Mouse (Mus musculus) c-Kit-positive CD71-negative TER-119-negative erythroid progenitor cells, embryonic 14.5 days (primary cell): ENCODE results near the gene Slc38a2.

Source experiments
- DNase-seq: peaks from one replicate; pipeline ENCODE4 v3.0.0-alpha.2; 2013; ENCODE audit warnings: low read depth

Gene Slc38a2

DNA sequence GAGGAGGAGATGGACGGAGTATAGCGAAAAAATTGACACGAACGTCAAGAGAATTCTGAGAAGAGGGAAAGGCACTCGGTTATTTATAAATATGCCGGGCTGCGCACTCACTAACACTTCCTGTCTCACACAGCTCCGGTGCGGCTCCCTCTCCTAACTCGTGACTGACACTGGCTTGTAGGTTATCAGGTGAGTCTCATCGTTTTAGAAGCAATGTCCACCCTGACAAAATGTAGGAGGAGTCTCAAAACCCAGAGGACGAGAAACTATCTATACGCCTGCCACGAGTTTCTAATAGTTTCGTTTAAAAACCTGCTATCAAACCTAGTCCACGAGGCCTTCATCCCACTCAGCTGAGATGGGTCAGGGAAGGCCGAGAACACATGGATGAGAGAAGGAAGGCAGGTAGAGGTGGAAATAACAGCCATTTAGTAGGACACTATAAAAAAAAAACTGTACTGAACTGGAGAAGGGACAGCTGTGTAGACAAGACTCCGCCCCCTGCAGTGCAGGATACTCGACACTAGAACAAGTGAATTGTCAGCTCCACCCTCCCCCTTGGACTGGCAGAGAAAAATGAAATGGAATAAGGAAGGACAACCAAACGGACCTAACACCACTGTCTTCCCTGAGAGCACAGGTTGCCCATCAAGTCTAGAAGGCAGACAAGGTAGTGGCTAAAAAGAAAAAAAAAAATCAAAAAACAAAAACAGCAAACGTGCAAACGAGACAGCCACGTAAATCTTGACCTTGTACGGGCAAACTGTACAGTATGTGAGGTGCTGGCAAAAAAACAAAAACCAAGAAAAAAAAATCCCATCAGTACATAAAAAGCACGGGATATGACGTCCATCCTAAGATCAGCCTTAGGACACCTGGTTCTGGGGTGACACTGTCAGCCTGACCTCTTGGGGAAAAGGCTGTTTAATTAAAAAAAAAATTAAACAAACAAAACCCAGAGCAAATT lies 3.8 kb downstream of the Slc38a2 start:
- DNase-seq: no peak

DNA sequence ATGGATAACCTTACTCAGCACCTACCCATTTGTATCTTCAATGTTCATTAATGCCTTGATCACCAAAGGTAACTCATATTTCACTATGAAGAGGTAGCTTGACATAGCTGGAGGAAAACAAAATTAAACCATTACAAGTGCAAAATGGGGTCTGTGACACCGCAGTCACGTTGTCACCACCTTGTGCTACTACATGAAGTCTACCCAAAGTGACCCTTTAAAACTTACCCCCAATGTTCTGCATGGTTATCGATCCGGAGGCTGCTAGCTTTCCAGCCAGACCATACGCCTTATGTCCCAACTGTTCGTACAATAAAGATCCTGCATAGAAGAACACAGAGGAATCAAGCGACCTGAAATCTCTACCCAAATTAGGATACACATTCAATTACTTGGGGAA lies 4.5 kb downstream of the Slc38a2 start:
- no peak for DNase-seq

DNA sequence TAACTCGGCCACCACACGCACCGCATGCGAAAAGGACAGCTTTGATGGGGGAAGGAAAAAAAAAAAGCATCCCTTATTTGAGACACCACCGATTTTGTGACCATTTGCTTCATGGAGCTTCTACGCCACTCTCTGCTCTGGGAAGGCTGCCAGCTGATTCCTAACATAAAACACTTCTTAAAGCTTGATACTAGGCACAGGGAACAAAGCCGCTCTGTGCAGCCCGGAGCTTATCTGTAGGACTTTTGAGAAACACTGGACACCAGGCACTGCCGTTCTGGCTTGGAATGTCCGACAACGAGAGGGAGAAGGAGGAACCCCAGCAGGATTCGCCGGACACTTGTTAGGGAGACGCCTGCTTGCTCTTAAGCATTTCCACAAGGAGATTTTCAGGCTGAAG lies 5.8 kb downstream of the Slc38a2 start:
- no peak for DNase-seq

DNA sequence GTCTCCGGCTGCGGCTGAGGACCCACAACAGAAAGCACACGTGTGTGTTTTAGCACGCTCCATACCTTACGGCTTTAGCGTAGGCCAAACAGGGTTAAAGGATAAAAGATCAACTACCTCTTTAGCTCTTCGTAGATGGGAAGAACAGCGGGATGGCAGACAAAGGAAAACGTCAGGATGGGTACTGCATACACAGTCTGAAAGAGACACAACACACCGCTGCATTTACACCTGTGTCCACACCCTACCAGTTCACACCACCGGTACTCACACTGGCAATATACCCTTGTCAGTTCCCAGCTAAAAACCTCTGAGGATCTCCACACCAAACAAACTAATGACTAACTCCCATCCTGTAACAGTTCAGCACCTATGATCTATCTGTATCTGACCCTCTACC lies 7.1 kb downstream of the Slc38a2 start:
- DNase-seq: no peak

DNA sequence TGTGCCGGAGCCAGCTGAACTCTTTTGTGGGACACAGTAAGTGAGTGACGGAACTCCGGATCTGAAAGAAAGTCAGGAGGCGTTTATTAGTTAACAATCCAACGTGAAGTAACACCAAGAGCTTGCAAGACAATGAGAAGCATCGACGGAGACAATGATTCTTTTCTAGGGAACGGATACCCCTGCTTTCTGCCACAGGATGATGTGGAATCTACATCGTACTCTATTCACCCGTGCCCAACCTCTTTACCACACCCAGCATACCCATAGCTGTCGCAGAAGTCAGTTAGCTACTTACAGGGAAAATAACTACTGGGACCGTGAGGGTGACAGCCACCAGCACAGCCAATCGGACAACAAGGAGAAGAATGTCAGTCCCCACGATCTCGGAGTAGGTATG lies 8.1 kb downstream of the Slc38a2 start:
- DNase-seq: no peak

DNA sequence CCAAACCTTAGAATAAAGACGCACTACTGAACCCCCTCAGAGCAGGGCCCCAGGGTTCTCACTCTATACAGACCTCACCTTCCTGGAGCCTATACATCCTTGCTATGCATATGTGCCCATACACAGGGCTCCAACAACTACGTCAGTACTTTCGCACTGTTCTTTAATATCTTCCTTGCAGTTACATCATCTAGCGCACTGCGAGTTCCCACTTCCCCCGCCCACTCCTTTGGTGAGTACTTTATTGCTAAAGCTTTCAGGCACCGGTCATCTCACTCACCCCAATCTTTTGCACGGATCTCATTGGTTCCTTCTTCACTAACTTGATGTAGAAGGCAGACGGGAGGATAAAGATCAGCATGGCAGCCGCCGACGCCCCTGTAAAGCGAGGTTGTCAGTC lies 8.7 kb downstream of the Slc38a2 start:
- DNase-seq: no peak

DNA sequence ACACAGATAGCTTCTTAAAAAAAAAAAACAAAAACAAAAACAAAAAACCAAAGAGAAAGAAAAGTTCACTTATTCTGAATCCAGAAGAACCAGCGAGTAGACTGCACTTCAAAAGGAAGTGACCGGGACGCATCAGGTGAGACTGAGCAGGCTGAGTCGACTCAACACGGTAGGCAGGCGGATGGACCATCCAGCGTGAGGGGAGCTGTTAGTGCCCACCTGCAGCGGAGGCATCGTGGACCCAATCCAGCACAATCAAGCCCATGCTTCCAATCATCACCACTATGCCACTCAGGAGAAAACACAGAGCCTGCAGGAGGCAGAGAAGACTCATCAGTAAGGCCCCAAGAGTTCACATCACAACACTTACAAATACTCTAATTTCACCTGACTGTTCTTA lies 9.6 kb downstream of the Slc38a2 start:
- DNase-seq: no peak

DNA sequence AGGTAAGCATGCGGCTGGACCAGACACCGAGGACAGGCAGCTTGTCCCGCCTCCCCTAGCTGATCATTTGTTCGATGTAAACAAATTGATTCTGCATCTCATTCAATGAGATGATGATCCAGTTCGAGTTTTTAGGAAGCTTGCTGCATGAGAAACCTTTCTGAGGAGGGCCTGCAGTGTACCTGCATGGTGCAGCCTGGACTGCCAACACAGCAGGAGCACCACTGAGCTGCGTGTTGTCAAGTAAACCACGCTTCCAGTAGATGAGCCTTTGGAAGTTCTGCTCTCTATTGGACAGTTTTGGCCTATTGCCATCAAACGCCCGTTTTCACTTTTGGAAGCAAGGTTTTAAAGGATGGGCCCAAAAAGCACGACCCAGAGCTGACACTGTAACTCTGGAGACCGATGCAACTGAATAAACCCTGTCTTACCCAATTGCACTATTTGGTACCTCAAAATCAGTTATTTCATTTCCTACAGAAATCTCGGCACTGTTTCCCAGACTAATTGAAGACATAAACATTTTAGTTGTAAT lies 10.7 kb downstream of the Slc38a2 start:
- no peak for DNase-seq

DNA sequence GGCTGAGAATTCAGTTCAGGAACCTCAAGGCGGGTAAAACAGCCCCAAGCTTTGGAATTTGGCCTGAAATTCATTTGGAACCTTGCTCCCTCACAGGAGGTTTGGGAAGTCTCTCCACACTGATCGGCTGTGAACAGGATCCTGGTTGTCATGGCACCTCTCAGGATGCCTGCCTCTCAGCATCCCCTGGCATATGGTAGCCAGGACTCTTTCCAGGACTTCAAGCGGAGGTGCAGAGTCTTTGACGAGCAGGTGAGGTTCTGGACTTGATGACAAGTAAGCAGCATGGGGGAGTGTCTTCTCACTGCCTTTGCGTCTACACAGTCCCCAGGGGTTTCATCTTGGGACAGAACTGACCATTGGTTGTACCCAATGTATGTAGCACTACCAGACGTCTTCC lies 11.5 kb downstream of the Slc38a2 start:
- no peak for DNase-seq

DNA sequence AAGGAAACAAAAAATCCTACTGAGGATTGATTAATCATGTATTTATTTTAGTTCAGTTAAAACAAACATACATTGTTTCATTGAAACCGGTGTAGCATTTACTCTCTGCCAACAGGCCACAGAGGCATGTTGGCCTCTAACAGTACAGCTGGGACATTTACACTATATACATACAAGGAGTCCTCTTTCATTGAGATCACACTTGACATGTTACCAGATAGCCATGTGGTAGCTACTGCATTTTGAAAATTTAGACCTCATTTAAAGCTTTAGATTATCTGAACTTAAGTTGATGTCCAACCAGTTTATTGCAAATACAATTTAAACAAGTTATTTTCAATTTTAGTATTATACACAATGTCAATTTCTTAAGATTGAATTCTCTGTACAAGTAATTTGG lies 12.2 kb downstream of the Slc38a2 start:
- DNase-seq: no peak

DNA sequence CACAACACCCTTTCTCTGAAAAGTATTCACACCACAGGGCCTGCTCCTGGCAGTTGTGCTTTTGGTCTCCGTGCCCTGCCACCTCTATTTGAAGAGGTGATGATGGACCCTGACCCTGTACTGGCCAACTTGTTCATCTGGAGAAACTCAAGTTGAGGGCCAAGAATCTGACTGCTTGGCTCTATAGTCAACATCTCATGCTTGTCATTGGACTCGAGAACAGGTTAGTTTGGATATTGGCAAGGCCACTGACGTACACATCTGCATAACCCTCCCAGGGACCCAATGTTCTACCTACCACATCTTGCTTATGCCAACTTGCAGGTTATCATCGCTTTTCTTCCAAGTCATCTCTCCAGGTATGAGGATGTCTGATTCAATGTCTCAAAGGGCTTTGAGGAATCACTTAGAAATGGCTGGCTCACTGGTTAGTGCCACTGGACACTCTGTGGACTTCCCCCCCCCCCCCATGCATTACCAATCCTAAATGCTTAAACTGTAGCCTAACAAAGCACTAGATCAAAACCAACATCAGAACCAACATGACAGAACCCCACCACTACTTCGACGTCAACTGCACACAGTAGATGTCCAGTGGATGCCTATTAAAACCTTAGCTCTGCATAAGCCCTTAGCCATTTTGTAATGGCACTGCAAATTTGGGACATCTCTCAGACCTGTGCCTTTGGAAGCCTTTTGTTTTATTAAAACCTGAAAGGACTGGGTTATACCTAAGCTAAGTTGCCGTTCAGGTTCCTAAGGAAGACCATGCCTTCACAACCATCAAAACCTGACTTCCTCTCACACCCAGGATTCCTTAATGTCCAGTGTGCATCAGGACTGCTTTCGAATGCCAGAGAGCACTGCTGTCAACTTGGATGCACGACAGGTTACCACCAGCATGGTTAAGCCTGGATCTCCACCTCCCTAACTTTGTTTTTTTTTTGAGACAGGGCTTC lies 13.1 kb downstream of the Slc38a2 start:
- DNase-seq: no peak

DNA sequence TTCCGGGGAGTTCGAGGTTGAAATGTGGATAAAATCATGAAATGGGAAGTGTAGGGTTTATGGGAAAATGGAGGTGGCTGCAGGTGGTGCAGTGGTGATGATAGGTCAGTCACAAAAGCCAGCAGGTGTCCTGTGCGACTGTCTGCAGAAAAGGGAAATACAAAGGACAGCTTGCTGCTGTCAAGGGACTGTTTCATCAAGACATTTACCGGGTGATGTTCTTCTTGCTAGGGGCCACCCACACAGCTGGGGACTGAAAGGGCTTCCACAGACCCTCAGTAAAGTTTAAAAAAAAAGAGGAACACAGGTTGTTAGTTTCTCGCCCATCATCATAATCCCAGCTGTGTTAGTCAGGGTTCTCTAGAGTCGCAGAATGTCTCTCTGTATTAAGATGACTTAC lies 14.3 kb downstream of the Slc38a2 start:
- DNase-seq: no peak

DNA sequence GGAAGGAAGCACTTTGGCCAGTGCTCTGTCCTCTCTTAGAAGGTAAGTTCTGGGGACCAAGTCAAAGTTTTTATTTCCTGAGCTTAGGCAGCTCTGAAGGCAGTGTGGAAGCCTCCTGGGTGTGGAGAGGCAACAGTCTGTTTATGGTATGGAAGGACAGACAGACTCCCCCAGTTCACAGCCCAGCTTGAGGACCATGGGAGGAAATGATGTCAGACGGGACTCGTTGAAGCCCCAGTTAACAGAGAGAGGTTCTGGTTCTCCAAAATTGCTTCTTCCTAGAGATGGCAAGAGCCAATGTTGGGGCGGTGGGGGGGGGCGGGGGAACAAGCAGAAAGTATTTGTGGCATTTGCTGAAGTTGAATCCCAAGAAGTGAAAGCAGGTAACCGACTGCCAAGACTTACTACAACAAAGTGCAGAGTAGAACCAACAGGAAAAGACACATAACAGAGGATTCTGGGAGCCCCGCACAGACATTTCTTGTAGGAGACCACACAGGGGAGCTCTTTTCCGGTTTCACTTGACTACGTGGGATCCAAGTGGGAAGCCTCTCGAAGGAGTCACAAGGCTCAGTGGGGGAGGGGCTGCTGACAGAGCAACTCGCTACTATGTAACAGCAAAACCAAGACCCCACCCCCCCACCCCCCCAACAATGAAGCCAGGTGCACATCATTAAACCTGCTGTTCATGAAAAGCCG lies 15.2 kb downstream of the Slc38a2 start:
- no peak for DNase-seq

DNA sequence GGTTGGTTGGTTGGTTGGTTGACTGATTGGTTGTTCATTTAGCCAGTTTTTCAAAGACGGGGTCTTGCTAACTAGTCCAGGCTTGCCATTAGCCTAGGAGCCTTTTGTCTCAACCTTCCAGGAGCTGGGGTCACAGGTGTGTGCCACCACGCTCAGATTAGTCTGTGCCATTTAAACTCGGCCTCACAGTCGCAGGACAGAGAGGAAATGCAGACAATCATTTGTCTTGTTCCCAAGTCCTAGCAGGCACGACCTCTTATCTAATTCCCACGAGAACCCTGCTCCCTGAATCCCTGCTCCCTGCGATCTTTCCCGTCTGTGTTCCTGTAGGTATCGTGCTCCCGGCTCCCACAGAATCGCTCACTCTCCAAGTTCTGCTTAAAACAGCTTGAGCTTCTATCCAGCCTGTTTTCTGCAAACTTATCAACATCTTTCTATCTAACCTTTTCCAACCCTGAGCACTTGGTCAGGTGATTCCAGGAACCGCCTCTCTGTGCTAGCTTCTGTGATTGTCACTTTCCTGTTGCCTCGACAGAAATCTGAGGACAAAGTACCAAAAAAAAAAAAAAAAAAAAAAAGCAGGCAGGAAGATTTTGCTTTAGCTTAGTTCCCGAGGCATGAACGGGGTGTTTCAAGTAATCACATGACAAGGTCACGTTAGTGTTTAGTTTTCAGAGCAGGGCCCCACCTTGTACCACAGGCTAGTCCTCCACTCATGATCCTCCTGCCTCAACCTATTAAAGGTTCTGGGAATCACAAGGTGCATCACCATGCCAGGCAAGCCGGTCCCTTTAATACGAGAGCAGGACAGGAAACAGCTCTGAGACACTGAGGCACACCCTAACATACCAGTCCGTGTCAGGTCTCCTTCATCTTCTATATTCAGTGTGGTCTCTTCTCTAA lies 20.4 kb downstream of the Slc38a2 start:
- DNase-seq: no peak

DNA sequence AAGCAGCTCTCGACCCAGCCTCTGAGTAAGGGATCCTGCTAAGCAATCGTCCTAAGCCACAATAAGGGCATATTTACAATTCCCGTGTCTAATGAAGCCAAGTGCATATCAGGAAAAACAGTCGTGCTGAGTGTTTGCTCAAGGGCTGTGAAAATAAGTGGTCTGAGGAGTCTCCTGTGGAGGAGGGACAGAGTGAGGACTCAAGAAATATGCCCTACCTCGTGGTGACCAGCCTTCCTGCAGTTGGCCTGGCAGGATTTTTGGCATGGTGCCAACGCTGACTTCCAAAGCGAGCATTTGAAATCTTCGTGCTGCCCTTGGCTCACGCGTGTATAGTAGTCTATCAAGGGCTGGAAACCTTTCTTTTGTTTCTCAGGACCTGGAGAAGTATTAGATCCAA lies 23.0 kb downstream of the Slc38a2 start:
- DNase-seq: no peak

DNA sequence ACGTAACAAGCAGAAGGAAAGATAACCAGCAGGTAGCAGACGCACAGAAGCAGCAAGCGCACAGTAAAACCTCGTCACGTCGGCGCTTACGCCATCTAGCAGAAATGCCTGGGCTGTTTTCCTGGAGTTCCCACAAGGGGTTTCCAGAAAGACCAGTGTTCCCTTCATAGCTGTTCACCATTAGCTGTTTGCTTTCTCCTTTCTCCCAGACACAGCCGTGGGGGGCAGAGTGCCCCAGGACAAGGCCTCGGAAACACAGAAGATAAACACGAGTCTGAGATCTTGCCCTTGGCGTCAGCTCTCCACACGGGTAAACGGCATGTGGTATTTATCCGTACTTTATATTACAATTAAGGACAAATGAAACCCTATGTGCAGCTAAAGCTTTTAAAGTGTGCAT lies 23.8 kb downstream of the Slc38a2 start:
- DNase-seq: no peak

DNA sequence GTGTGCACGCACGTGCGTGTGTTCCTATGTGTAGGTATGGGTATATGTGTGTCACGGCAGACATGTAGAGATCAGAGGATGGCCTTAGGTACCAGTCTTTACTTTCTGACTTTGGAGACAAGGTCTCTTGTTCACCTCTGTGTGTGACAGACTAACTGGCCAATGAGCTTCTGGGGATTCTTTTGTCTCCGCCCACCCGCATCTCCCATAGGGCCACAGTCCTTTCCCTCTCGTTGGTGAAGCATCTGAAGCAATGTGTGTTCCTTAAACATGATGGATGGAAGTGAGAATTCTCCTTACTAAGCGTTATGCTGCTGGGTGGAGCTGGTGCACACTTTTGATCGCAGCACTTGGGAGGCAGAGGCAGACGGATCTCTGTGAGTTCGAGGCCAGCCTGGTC lies 24.5 kb downstream of the Slc38a2 start:
- DNase-seq: no peak

DNA sequence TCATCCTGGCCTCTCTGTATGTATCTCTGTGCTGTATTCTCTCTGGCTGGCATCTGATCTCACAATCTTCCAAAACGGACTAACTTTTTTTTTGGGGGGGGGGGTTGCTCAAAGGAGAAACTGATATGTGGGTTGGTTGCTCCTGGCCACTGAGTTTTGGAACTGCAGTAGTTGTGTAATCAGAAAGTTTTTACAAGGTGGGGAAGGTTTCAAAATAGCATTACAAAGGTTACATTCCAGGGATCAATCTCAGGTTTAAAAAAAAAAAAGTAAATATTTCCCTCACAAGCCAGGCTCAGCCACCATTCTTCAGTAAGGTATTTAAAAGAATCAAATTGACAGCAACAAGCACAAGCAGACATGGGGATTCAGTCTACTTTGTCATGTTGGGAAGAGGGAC lies 25.4 kb downstream of the Slc38a2 start:
- DNase-seq: no peak

DNA sequence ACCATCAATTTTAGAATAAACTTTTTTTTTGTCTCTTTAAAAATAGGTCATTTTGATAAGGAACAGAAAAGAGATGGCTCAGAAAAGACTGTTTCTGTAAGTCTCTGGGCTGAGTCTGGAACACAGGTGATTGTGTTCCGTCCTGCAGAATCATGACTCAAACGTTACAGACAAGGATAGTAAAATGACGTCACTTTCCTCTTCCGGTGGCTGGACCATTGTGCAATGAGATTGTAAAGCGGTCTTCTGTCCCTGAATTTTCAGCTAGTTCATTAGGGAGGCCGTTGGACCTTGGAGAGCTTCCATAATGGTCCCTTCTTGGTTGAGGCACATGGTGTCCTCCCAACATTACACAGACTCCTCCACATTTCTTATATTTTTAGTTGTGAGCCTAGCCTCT lies 29.8 kb downstream of the Slc38a2 start:
- DNase-seq: no peak

DNA sequence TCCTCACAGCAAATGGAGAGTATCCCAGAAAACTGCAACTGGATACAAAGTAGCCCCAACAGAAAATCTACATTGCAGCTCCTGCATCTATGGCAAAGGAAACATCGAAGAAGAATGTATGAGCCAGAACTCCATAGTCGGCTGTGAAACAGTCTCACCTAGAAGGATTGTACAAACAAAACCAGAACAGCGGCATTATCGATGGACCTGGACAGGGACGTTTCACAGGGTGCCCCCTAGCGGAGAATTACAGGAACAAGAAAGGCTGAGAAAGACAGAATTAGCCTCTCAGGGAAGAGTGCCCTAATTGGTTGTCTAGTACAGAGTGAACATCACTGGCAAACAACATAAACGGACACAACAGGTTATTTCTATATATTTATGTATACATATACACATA lies 32.9 kb downstream of the Slc38a2 start:
- DNase-seq: peak; percentile 71

DNA sequence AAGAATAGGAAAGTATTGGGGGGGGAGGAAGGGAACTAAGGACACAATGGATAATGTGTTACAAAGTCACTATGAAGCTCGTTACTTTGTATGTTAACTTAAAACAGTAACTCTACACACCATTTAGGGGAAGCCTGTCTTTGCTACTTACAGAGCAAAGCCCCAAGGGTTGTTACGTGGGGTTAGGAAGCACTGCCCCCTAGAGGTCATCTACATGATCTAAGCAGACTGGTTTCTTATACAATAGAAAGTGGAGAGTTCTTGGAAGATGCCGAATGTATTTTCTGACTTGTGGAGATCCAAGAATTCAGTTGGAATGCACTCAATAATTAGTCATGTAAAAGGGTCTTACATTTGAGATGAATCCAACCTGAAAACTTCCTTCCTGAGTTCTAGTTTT lies 33.6 kb downstream of the Slc38a2 start:
- peak; percentile 82 for DNase-seq
